26 mouse cellular contexts compared by ENCODE assay signal in the genomic region with DNA sequence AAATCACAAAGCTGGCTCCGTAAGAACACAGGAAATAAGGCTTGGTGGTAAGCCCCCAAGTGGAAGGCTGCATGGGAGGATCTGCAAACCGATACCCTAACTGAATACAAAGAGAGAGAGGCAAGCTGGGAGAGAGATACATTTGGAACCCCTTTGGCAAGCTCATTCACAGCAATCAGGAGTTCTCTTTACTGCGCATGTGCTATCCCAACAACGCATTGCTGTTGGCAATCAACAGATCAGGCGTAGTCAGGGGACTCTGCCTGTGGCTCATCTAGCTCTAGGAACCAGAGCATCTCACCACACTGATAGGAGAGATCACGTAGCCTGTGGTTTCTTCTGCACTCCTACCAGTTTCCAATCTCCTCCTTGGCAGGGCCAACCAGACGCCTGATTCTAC.
A peak's percentile ranks its signal among the peaks of the same experiment; 100 is the strongest.
DNase-seq lines count a peak whose midpoint lies in the region; ATAC-seq lines count a peak whose summit lies in the region.
"Had no signal": no experiment of that assay in that cellular context is flagged by ENCODE, and none has a peak within 500 bp of the region (broad histone marks: within the 10 kb centered on the region; RNA-seq: fewer than 3 reads in every experiment).

No protein-coding gene starts in this region.

- H3K27me3 ChIP-seq in embryonic facial prominence, embryonic 14.5 days (replicated peaks; ENCODE audit: control insufficient read depth, insufficient read depth, low read length), result no peaks in the 10 kb centered on the region
- no peaks in the 10 kb centered on the region for H3K27me3 ChIP-seq in embryonic facial prominence, embryonic 10.5 days (replicated peaks; ENCODE audit: low read depth, poor library complexity, severe bottlenecking)
- H3K27me3 ChIP-seq: embryonic facial prominence, embryonic 12.5 days; forebrain, embryonic 12.5 days; forebrain, embryonic 15.5 days; heart, embryonic 12.5 days; heart, embryonic 15.5 days; hindbrain, embryonic 13.5 days had no signal

- H3K27ac ChIP-seq in embryonic facial prominence, embryonic 14.5 days (replicated peaks; ENCODE audit: low read depth, low read length), result no peak overlapping the region
- H3K27ac ChIP-seq in embryonic facial prominence, embryonic 10.5 days (replicated peaks), result no peak overlapping the region
- H3K27ac ChIP-seq: embryonic facial prominence, embryonic 12.5 days; forebrain, embryonic 12.5 days; forebrain, embryonic 15.5 days; heart, embryonic 15.5 days; hindbrain, embryonic 10.5 days; hindbrain, embryonic 13.5 days had no signal

- peak; percentile 53 for DNase-seq in embryonic facial prominence, embryonic 14.5 days (ENCODE audit: low spot score)
- DNase-seq in embryonic facial prominence, embryonic 10.5 days (ENCODE audit: low spot score), result no peak
- peak; percentile 8 to 48 for DNase-seq in left cerebral cortex, postnatal 25 days (ENCODE audit: low spot score in 2 of 2)
- DNase-seq in left cerebral cortex, postnatal 10 days (ENCODE audit: extremely low spot score in 1 of 2, low spot score in 2 of 2), result no peak
- peak; percentile 37 to 48 for DNase-seq in layer of hippocampus, adult 8-10 months (ENCODE audit: low spot score in 2 of 2)
- DNase-seq in adrenal gland, adult 18-20 months (ENCODE audit: low spot score in 2 of 2), result no peak
- DNase-seq in cerebellum, adult 9-11 months, result no peak
- DNase-seq: adrenal gland, adult 8-10 months; adrenal gland, postnatal 25 days; cerebellum, adult 11-12 months; cerebellum, adult 8-10 months; cerebellum, postnatal 14 days; gastrocnemius, postnatal 25 days; heart, adult 18-20 months; heart, postnatal 10 days; heart, postnatal 36 days had no signal

- no peak overlapping the region for H3K4me2 ChIP-seq in embryonic facial prominence, embryonic 14.5 days (ENCODE audit: low read depth, low read length)
- H3K4me2 ChIP-seq: embryonic facial prominence, embryonic 12.5 days; forebrain, embryonic 12.5 days; forebrain, embryonic 15.5 days; heart, embryonic 12.5 days; heart, embryonic 15.5 days; hindbrain, embryonic 13.5 days had no signal

- intact Hi-C loops in left cerebral cortex, postnatal 25 days (cut with DNase I), result no loop called here
- intact Hi-C loops in left cerebral cortex, postnatal 10 days (cut with DNase I), result no loop called here

- no peak overlapping the region for H3K4me3 ChIP-seq in embryonic facial prominence, embryonic 14.5 days (ENCODE audit: low read depth, low read length)
- no peak overlapping the region for H3K4me3 ChIP-seq in embryonic facial prominence, embryonic 10.5 days
- H3K4me3 ChIP-seq: embryonic facial prominence, embryonic 12.5 days; erythroblast, embryonic 14.5 days; forebrain, embryonic 12.5 days; forebrain, embryonic 15.5 days; heart, embryonic 12.5 days; heart, embryonic 15.5 days; hindbrain, embryonic 10.5 days; hindbrain, embryonic 13.5 days had no signal

- WGBS in embryonic facial prominence, embryonic 14.5 days, result 60% methylated on average over 7 of the region's 7 CpGs
- WGBS in embryonic facial prominence, embryonic 10.5 days, result 78% methylated on average over 7 of the region's 7 CpGs

- ATAC-seq in embryonic facial prominence, embryonic 14.5 days (ENCODE audit: low read depth), result no peak
- ATAC-seq: forebrain, embryonic 15.5 days; hindbrain, embryonic 16.5 days; Patski had no signal

- H3K9me3 ChIP-seq in embryonic facial prominence, embryonic 14.5 days (ENCODE audit: control insufficient read depth, low read length), result no peaks in the 10 kb centered on the region
- H3K9me3 ChIP-seq in embryonic facial prominence, embryonic 10.5 days, result no peaks in the 10 kb centered on the region
- H3K9me3 ChIP-seq: embryonic facial prominence, embryonic 12.5 days; forebrain, embryonic 12.5 days; forebrain, embryonic 15.5 days; heart, embryonic 15.5 days; hindbrain, embryonic 10.5 days; hindbrain, embryonic 13.5 days had no signal

- H3K9ac ChIP-seq in embryonic facial prominence, embryonic 14.5 days (ENCODE audit: low read depth, low read length), result no peak overlapping the region
- H3K9ac ChIP-seq: embryonic facial prominence, embryonic 12.5 days; forebrain, embryonic 12.5 days; forebrain, embryonic 15.5 days; heart, embryonic 12.5 days; heart, embryonic 15.5 days; hindbrain, embryonic 13.5 days had no signal

- no peaks in the 10 kb centered on the region for H3K4me1 ChIP-seq in embryonic facial prominence, embryonic 14.5 days (ENCODE audit: control insufficient read depth, insufficient read depth, low read length)
- no peaks in the 10 kb centered on the region for H3K4me1 ChIP-seq in embryonic facial prominence, embryonic 10.5 days
- H3K4me1 ChIP-seq: embryonic facial prominence, embryonic 12.5 days; forebrain, embryonic 12.5 days; forebrain, embryonic 15.5 days; heart, embryonic 15.5 days; hindbrain, embryonic 10.5 days had no signal

- no peaks in the 10 kb centered on the region for H3K36me3 ChIP-seq in embryonic facial prominence, embryonic 14.5 days (ENCODE audit: control insufficient read depth, insufficient read depth, low read length)
- no peaks in the 10 kb centered on the region for H3K36me3 ChIP-seq in embryonic facial prominence, embryonic 10.5 days (replicated peaks)
- H3K36me3 ChIP-seq: embryonic facial prominence, embryonic 12.5 days; forebrain, embryonic 12.5 days; forebrain, embryonic 15.5 days; heart, embryonic 12.5 days; heart, embryonic 15.5 days; hindbrain, embryonic 10.5 days; hindbrain, embryonic 13.5 days had no signal

Comparison
In these comparisons a context has a peak if more than half of its experiments do, and no peak if none do; other contexts are left out.
1. DNase-seq: peak in embryonic facial prominence, embryonic 14.5 days (single experiment), left cerebral cortex, postnatal 25 days (2 of 2) and layer of hippocampus, adult 8-10 months (2 of 2); none in embryonic facial prominence, embryonic 10.5 days (single experiment), left cerebral cortex, postnatal 10 days (0 of 2), adrenal gland, adult 18-20 months (0 of 2) and cerebellum, adult 9-11 months (single experiment).